Mouse (Mus musculus) bone marrow macrophage, adult 2 months (primary cell): Measurements from ENCODE around the gene Ttll13.

ENCODE experiments used
- CTCF ChIP-seq: IDR thresholded peaks from 2 replicates; pipeline ENCODE4 v1.5.1; 2012; ENCODE audit warnings: low read depth, mild to moderate bottlenecking, low read length, moderate library complexity
- POLR2A ChIP-seq: IDR thresholded peaks from 2 replicates; pipeline ENCODE4 v1.6.1; 2012; ENCODE audit warnings: mild to moderate bottlenecking, low read depth, low read length, borderline replicate concordance

DNA sequence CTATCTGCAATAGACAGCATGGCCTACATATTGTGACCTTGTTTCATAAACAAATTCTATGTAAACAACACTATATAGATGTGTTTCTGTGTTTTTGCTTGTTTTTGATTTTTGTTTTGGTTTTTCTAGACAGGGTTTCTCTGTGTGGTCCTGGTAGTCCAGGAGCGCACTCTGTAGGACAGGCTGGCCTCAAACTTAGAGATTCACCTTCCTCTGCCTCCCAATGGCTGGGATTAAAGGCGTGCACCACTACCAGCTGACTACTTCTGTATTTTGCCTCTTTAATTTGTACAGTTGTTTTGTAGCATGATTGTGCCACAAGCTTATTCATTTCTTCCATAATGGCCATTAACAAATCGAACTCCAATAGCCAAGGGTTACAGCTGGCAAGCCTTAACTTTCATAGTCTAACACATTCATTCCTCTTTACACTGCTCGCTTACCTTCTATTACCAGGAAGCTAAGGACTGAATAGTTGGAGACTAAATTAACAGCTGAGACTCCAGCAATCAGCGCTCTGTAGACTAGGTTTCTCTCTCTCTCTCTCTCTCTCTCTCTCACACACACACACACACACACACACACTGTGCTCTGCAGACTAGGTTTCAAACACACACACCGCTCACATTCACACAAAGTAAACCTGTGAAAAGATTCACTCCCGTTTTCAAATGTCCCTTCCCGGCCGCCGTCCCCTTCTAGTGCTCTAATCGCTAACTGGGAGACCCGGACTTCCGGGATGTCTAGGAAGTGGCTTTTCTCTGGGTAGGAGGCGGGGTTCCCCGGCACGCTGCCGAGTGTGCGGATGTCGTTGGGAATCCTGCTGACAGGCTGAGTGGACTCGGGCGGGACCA lies 22.9 kb downstream of the Ttll13 start, which contains the start of gene Vps33b:
- TF ChIP-seq CTCF, result no peak
- no peak for TF ChIP-seq POLR2A
